Mouse (Mus musculus) hindbrain, embryonic 11.5 days (tissue): ENCODE measurements around the gene Ccnd3. TPM values are rescaled to one million over a fixed set of nuclear protein-coding genes. Genes with fewer than 3 reads are reported as not detected.

Experiments
- ATAC-seq: fragments of 200-750 bp; cut with Nextera tagmentation; 2 replicates; pipeline ENCODE4 v1.8.0; 2017; ENCODE audit warnings: mild to moderate bottlenecking, moderate TSS enrichment, moderate library complexity; ENCODE audit not compliant: low FRiP score
- DNase-seq: peaks from one replicate; pipeline ENCODE4 v3.0.0-alpha.2; 2015; ENCODE audit warnings: low spot score
- H3K27ac ChIP-seq: fragments of 300-500 bp; sonication (generic); 2 replicates; pipeline ENCODE4 v1.5.1; 2014; ENCODE audit warnings: mild to moderate bottlenecking, low read depth, low read length
- H3K27me3 ChIP-seq: fragments of 300-500 bp; sonication (generic); 2 replicates; pipeline ENCODE4 v1.6.1; 2014; ENCODE audit warnings: mild to moderate bottlenecking, low read length, moderate library complexity, mixed read lengths; ENCODE audit not compliant: control insufficient read depth, insufficient read depth
- H3K36me3 ChIP-seq: fragments of 300-500 bp; sonication (generic); 2 replicates; pipeline ENCODE4 v1.6.1; 2014; ENCODE audit warnings: mild to moderate bottlenecking, low read length, moderate library complexity, mixed read lengths; ENCODE audit not compliant: control insufficient read depth, insufficient read depth
- H3K4me1 ChIP-seq: fragments of 300-500 bp; sonication (generic); replicated peaks from 2 replicates; pipeline ENCODE4 v1.6.1; 2014; ENCODE audit warnings: low read length, mixed read lengths; ENCODE audit not compliant: control insufficient read depth, insufficient read depth
- H3K4me2 ChIP-seq: fragments of 300-500 bp; sonication (generic); replicated peaks from 2 replicates; pipeline ENCODE4 v1.6.1; 2014; ENCODE audit warnings: mild to moderate bottlenecking, low read depth, low read length
- H3K4me3 ChIP-seq: fragments of 300-500 bp; sonication (generic); 2 replicates; pipeline ENCODE4 v1.5.1; 2014; ENCODE audit warnings: low read depth, low read length
- H3K9ac ChIP-seq: fragments of 300-500 bp; sonication (generic); 2 replicates; pipeline ENCODE4 v1.6.1; 2014; ENCODE audit warnings: low read depth, low read length
- H3K9me3 ChIP-seq: fragments of 300-500 bp; sonication (generic); 2 replicates; pipeline ENCODE4 v1.6.1; 2016; ENCODE audit warnings: low read length; ENCODE audit not compliant: control insufficient read depth
- WGBS: fragments of 180-500 bp; shearing (Covaris S2); extraction: QIAGEN DNeasy Blood & Tissue Kit; methylation state at CpG from one replicate; pipeline ENCODE4 v1.1.7; 2014; 5-methylcytosine and 5-hydroxymethylcytosine counted together
- polyA plus RNA-seq: library from polyadenylated mRNA; unstranded; fragments of >200 nt; fragmentation: Nextera tagmentation; extraction: Ambion mirVana; gene quantifications from 2 replicates; pipeline ENCODE4 v1.2.1, GENCODE M21; 2014

The Ccnd3 gene
- polyA plus RNA-seq, 1 experiment from 2014 or later = 190 TPM

DNA sequence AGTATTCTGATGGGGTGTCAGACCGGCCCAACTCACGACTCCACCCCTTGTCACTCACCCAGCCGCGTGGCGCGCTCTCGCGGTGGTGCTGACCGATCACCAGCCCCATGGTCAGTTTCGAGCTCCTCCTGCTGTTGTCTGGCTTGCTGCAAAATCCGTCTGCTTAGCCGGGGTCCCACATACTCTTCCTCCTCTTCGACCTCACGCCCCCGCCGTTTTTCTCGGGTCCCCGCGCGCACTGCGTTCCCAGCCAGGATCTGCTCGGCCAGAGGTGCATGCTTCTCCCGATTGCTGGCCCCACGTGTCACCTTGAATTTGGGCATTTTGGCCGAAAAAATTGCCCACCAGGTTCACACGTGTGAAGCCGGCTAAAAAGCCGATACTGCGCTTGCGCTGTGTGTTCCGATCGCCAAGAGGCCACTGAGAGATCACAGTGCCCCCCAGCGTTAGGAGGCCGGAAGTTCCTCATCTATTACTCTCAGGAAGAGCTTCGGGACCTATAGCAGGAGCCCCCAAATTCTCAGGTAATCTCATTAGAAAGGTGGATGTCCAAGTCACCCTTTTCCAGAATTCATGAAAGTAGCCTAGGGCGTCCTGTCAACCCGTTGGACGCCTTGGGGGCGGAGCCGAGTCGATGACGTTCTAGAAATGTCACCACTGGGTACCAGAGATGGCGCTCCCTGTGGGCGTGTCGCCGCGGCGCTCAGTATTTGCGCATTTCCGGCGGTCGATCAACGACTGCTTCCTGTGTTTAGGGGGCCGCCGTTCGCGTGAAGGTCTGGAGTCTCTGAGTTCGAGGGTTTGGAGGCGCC, 106.2 kb downstream of the Ccnd3 start, which contains the start of the genes Bysl, Med20 and Gm20517:
Bysl (minus strand) TSS at position 644 of the 812 bp plus-strand sequence.
Med20 (plus strand) TSS at position 734 of the 812 bp plus-strand sequence.
Gm20517 (plus strand) TSS at position 741 of the 812 bp plus-strand sequence.
- no peaks in the 10 kb centered on the region for H3K36me3 ChIP-seq

DNA sequence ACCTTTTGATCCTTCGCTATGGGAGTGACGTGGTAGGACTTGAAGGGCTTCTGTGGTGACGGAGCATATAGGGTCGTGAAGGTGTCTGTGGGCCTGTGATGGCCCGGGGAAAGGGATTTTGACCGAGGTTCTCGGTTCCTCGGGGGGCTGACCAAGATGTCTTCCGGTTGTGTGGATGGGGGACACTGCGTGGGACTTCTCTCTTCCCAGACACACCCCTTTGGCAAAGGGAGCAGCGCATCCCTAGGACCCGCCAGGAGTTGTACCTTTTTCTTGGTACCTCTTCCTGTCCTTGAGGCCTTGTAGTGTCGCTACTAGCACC, 106.8 kb downstream of the Ccnd3 start:
- WGBS = under 1% methylated on average over 13 of the region's 13 CpGs
- no peak overlapping the region for H3K27ac ChIP-seq
- no peak for ATAC-seq

More for the DNA sequence above, 106.2 kb downstream of the Ccnd3 start, which contains the start of the genes Bysl, Med20 and Gm20517:
- under 1% methylated on average over 59 of the region's 59 CpGs for WGBS
- Histone ChIP-seq H3K4me1 (no peaks in the 10 kb centered on the region), H3K4me3 (peak within 1 kb of the TSS; percentile 66), H3K27ac (peak within 1 kb of the TSS; percentile 19; the same call in 1 of the 2 replicates), H3K4me2 (peak within 1 kb of the TSS; percentile 80), H3K9ac (peak within 1 kb of the TSS; percentile 59), H3K9me3 (no peaks in the 10 kb centered on the region), H3K27me3 (no peaks in the 10 kb centered on the region)
- ATAC-seq (peak; percentile 95), DNase-seq (peak; percentile 98)

DNA sequence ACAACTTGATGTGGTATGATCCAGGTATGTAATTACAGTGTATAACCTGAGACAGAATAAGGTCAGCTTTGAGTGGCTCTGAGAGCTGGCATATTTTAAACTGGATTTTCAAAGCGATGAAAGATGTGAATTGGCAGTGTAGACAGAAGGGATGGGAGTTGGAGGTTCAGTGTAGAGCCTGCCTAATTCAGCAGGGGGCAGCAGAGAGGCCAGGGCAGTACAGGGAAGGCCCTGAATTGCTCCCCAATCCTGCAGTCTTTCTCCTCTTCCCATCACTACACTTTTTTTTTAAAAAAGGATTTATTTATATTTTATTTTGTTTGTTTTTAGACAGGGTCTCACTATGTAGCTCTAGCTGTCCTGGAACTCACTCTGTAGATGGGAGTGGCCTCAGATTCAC, 109.2 kb downstream of the Ccnd3 start:
- WGBS = 78% methylated on average over 1 of the region's 1 CpGs
- Histone ChIP-seq H3K9ac (no peak overlapping the region), H3K4me3 (no peak overlapping the region), H3K9me3 (no peaks in the 10 kb centered on the region), H3K27ac (no peak overlapping the region), H3K27me3 (no peaks in the 10 kb centered on the region), H3K4me1 (no peaks in the 10 kb centered on the region), H3K36me3 (0 out of 2 replicates have a peak, but pooled peaks cover 2% of the 10 kb centered on the region), H3K4me2 (no peak overlapping the region)
- no peak for ATAC-seq
- DNase-seq = peak; percentile 20

More for the DNA sequence above, 106.8 kb downstream of the Ccnd3 start:
- Histone ChIP-seq H3K4me3 (peak overlapping the region; percentile 66), H3K9me3 (no peaks in the 10 kb centered on the region), H3K27me3 (no peaks in the 10 kb centered on the region), H3K9ac (peak overlapping the region; percentile 59), H3K4me1 (no peaks in the 10 kb centered on the region), H3K36me3 (no peaks in the 10 kb centered on the region), H3K4me2 (peak overlapping the region; percentile 80)
- no peak for DNase-seq

DNA sequence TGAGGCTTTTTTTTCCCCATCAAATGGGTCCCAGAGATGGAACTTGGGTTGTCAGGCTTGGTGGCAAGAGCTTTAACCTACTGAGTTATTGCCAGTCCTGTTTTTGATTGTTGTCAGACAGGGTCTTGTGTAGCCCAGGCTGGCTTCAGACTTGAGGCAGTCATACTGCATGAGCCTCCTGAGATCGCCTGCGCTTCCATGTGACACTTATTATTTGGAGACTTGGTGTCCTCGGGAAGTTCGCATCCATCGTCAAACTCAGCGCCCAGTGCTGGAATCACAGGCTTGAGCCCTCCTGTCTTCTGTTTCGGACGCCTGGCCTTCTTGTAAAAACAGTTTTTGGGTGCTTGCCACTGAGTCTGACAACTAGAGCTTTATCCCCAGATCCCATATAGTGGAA, 111.3 kb downstream of the Ccnd3 start:
- Histone ChIP-seq H3K4me2 (no peak overlapping the region), H3K4me3 (no peak overlapping the region), H3K4me1 (no peaks in the 10 kb centered on the region), H3K9me3 (no peaks in the 10 kb centered on the region), H3K36me3 (0 out of 2 replicates have a peak, but pooled peaks cover 2% of the 10 kb centered on the region), H3K9ac (no peak overlapping the region), H3K27me3 (no peaks in the 10 kb centered on the region), H3K27ac (no peak overlapping the region)
- ATAC-seq = no peak
- WGBS = 90% methylated on average over 8 of the region's 8 CpGs
- DNase-seq = no peak

DNA sequence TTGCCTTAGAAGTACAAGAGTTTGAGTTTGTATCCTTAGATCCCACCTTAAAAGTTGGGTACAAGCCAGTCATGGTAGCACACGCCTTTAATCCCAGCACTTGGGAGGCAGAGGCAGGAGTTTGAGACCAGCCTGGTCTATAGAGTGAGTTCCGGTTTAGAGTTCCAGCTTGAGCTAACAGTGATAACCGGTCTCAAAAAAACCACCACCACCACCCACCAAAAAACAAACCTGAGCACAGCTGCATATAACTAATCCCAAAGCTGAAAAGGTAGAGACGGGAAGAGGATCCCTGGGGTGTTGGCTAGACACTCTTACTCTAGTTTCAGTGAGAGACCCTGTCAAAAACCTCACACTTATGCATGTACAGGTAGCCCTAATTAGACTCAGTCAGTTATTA, 111.8 kb downstream of the Ccnd3 start:
- 93% methylated on average over 4 of the region's 4 CpGs for WGBS
- no peak for ATAC-seq
- H3K36me3 ChIP-seq = 0 out of 2 replicates have a peak, but pooled peaks cover 2% of the 10 kb centered on the region

DNA sequence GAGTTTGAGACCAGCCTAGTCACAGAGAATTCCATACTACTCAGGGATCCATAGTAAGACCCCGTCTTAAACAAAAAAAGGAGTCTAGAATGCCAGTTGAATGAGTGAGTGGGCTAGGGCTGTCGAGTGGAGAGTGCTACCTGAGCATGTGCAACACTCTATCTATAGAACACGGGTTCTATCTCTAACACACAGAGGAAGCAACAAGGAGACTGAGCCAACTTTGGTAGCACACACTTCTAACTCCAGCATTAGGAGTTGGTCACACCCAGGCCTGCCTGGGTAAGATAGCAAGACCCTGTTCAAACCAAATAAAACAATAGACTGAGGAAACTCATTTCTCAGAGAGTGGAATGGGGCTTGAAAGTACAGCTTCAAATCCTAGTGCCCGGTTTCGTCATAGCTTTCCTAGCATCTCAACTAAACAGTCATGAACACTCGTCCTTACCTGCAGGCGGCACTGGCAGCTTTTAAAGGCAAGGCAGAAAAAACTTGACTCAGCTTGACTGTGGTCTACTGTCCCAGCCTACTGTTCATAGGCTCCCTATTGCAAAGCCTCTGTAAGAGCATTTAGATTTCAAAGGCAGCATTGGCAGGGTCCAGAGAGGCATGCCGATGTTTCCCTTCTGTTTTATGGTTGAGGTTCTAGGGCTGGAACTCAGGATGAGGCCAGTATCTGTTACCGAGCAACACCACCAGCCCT, 112.9 kb downstream of the Ccnd3 start:
- Histone ChIP-seq H3K9me3 (no peaks in the 10 kb centered on the region), H3K27me3 (no peaks in the 10 kb centered on the region), H3K36me3 (0 out of 2 replicates have a peak, but pooled peaks cover 2% of the 10 kb centered on the region), H3K9ac (no peak overlapping the region), H3K27ac (no peak overlapping the region), H3K4me2 (no peak overlapping the region), H3K4me3 (no peak overlapping the region), H3K4me1 (no peaks in the 10 kb centered on the region)
- ATAC-seq (no peak), DNase-seq (no peak)
- 93% methylated on average over 9 of the region's 9 CpGs for WGBS

More for the DNA sequence above, 111.8 kb downstream of the Ccnd3 start:
- no peak overlapping the region for H3K4me2 ChIP-seq
- no peaks in the 10 kb centered on the region for H3K9me3 ChIP-seq
- H3K27me3 ChIP-seq = no peaks in the 10 kb centered on the region
- no peak overlapping the region for H3K4me3 ChIP-seq
- H3K4me1 ChIP-seq = no peaks in the 10 kb centered on the region
- DNase-seq = no peak
- no peak overlapping the region for H3K9ac ChIP-seq
- H3K27ac ChIP-seq = no peak overlapping the region

DNA sequence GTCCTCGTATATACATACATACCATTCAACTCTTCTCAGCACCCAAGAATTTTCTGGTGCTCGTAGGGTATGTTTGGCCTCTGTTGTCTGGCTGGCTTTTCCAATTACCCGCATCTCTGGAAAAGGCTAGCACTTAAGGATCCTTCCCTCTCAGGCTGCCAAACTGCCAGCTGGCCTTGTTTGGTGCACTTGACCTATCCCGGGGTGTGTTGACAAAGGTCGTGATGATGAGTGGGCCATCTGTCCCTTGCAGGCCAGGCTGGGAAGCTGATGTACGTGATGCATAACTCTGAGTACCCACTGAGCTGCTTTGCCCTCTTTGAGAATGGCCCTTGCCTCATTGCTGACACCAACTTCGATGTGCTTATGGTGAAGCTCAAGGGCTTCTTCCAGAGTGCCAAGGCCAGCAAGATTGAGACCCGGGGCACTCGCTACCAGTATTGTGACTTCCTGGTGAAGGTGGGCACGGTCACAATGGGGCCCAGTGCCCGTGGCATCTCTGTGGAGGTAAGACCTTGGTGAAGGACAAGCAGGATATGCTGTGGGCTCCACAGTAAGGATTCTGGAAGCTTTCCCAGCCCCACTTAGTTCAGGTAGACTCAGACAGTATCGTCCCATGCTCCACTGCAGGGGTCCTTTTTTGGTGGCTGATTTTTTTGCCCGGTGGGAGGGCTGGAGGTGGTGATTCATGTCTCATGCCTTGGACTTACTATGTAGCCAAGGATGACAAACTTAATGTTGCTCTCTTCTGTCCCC, 113.9 kb downstream of the Ccnd3 start:
- 87% methylated on average over 13 of the region's 13 CpGs for WGBS
- H3K27me3 ChIP-seq = no peaks in the 10 kb centered on the region
- ATAC-seq = no peak
- H3K4me3 ChIP-seq = no peak overlapping the region
- H3K4me2 ChIP-seq = no peak overlapping the region
- peaks cover 9% of the 10 kb centered on the region; the same call in 1 of the 2 replicates for H3K36me3 ChIP-seq
- no peak for DNase-seq
- H3K4me1 ChIP-seq = no peaks in the 10 kb centered on the region
- H3K9me3 ChIP-seq = no peaks in the 10 kb centered on the region
- H3K9ac ChIP-seq = no peak overlapping the region
- no peak overlapping the region for H3K27ac ChIP-seq

DNA sequence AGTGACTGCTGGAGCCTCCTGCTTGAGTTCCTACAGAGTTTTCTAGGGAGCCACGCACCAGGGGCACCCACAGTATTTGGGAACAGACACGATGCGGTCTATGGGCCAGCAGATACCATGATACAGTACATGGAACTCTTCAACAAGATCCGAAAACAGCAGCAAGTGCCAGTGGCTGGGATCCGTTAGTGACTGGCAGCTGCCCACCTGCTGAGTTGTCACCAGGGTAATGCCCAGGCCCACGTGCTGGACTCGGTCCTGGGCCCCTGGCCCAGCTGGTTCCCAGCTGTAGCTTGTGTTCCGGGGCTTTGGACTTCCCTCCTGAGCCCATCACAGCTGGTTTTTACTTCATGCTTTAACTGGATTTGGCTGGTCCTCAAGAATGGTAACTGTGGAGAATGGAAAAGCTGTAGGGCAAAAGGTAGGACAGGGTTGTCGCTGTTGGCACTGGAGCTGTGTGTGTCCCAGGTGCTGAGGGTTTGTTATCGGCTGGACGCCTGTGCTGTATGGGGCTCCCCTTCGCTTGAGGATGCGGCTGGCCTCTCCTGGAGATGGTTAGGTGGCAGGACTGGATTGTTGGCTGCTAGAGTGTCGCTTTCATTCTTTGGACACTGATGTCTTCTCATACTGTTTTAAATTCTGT, 118.2 kb downstream of the Ccnd3 start:
- Histone ChIP-seq H3K4me2 (no peak overlapping the region), H3K4me3 (no peak overlapping the region), H3K9me3 (no peaks in the 10 kb centered on the region), H3K27me3 (no peaks in the 10 kb centered on the region), H3K27ac (no peak overlapping the region), H3K9ac (no peak overlapping the region), H3K4me1 (no peaks in the 10 kb centered on the region), H3K36me3 (peaks cover 12% of the 10 kb centered on the region; the same call in 1 of the 2 replicates)
- DNase-seq (no peak), ATAC-seq (no peak)
- 95% methylated on average over 14 of the region's 14 CpGs for WGBS
